8 mouse cellular contexts compared by ENCODE assay signal in the genomic region with DNA sequence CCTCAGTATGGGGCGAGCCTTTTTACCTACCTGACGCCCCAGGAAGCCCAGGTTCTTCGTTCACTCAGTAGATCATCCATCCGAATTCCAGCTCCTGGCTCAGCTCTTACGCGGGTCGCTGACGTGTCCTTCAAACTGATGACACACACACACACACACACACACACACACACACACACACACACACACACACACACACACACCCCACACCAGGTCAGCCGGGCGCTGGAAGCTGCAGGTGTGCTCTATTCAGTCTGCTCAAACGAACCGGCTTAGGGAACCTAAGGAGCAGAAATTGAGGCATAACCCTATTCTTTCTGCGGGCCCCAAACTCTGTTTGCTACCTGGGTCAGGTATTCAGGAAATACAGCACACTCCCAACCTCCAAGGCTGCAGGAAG. TPM values are rescaled to one million over a fixed set of nuclear protein-coding genes. Genes with fewer than 3 reads are reported as not detected.
DNase-seq lines count a peak whose midpoint lies in the region; ATAC-seq and TF ChIP-seq lines count a peak whose summit lies in the region.

No protein-coding gene starts in this region.

- no peak for DNase-seq in heart, postnatal 25 days (ENCODE audit: low spot score)
- DNase-seq in thymus, adult 18-20 months = no peak
- DNase-seq in yolk sac, embryonic 10.5 days (ENCODE audit: low spot score) = no peak
- DNase-seq in right cerebral cortex, postnatal 36 days (ENCODE audit: low spot score in 2 of 2) = no peak

- H3K4me2 ChIP-seq in heart, embryonic 11.5 days = peak overlapping the region; percentile 74
- H3K4me2 ChIP-seq in forebrain, embryonic 15.5 days (replicated peaks) = peak overlapping the region; percentile 62
- peak overlapping the region; percentile 73 for H3K4me2 ChIP-seq in liver, embryonic 15.5 days

- H3K4me3 ChIP-seq in heart, embryonic 11.5 days (ENCODE audit: low read depth, low read length) = peak overlapping the region; percentile 59
- peak overlapping the region; percentile 94 for H3K4me3 ChIP-seq in E14TG2a.4 (replicated peaks; ENCODE audit: low read length)
- H3K4me3 ChIP-seq in forebrain, embryonic 15.5 days = peak overlapping the region; percentile 90
- peak overlapping the region; percentile 46 for H3K4me3 ChIP-seq in liver, embryonic 15.5 days (replicated peaks)

- H3K27me3 ChIP-seq in heart, embryonic 11.5 days (ENCODE audit: control insufficient read depth, insufficient read depth, low read length) = 0 out of 2 replicates have a peak, but pooled peaks cover 3% of the 10 kb centered on the region
- H3K27me3 ChIP-seq in E14TG2a.4 (ENCODE audit: insufficient read depth, low read length) = peaks cover 84% of the 10 kb centered on the region
- no peaks in the 10 kb centered on the region for H3K27me3 ChIP-seq in forebrain, embryonic 15.5 days
- H3K27me3 ChIP-seq in liver, embryonic 15.5 days = peaks cover 71% of the 10 kb centered on the region

- 2% methylated on average over 12 of the region's 13 CpGs for WGBS in heart, embryonic 11.5 days (ENCODE audit: insufficient replicate concordance)
- 2% methylated on average over 13 of the region's 13 CpGs for WGBS in forebrain, embryonic 15.5 days
- 3% methylated on average over 9 of the region's 13 CpGs for WGBS in liver, embryonic 15.5 days (ENCODE audit: insufficient replicate concordance)

- no peaks in the 10 kb centered on the region for H3K9me3 ChIP-seq in heart, embryonic 11.5 days (replicated peaks; ENCODE audit: control insufficient read depth, low read length)
- no peaks in the 10 kb centered on the region for H3K9me3 ChIP-seq in E14TG2a.4 (ENCODE audit: low read length)
- no peaks in the 10 kb centered on the region for H3K9me3 ChIP-seq in forebrain, embryonic 15.5 days
- H3K9me3 ChIP-seq in liver, embryonic 15.5 days (replicated peaks) = no peaks in the 10 kb centered on the region

- ATAC-seq in heart, embryonic 11.5 days (replicated peaks; ENCODE audit: insufficient number of reproducible peaks, low FRiP score, low TSS enrichment) = no peak
- ATAC-seq in forebrain, embryonic 15.5 days (replicated peaks) = no peak
- no peak for ATAC-seq in liver, embryonic 15.5 days (ENCODE audit: insufficient read depth)

- H3K9ac ChIP-seq in heart, embryonic 11.5 days (ENCODE audit: low read depth, low read length) = no peak overlapping the region; the same call in 1 of the 2 replicates
- peak overlapping the region; percentile 66 for H3K9ac ChIP-seq in forebrain, embryonic 15.5 days (replicated peaks)
- H3K9ac ChIP-seq in liver, embryonic 15.5 days = no peak overlapping the region

- TF ChIP-seq CTCF in E14TG2a.4 (conservative IDR thresholded peaks at IDR 0.05; ENCODE audit: low read length) = no peak

- intact Hi-C loops in heart, postnatal 25 days (cut with DNase I) = loop anchor here (2.0 kb wide), 2 partner anchors 34 to 54 kb away; no protein-coding TSS in a partner anchor

- no peak overlapping the region for H3K27ac ChIP-seq in heart, embryonic 11.5 days (ENCODE audit: low read depth, low read length)
- peak overlapping the region; percentile 76; the same call in 1 of the 2 replicates for H3K27ac ChIP-seq in forebrain, embryonic 15.5 days (replicated peaks)
- H3K27ac ChIP-seq in liver, embryonic 15.5 days (replicated peaks) = no peak overlapping the region

- no peaks in the 10 kb centered on the region for H3K36me3 ChIP-seq in heart, embryonic 11.5 days (ENCODE audit: control insufficient read depth, insufficient read depth, low read length)
- H3K36me3 ChIP-seq in E14TG2a.4 (ENCODE audit: insufficient read depth, low read length) = no peaks in the 10 kb centered on the region
- H3K36me3 ChIP-seq in forebrain, embryonic 15.5 days = no peaks in the 10 kb centered on the region
- H3K36me3 ChIP-seq in liver, embryonic 15.5 days (replicated peaks) = no peaks in the 10 kb centered on the region

- H3K4me1 ChIP-seq in heart, embryonic 11.5 days (ENCODE audit: control insufficient read depth, insufficient read depth, low read length) = peaks cover 25% of the 10 kb centered on the region
- H3K4me1 ChIP-seq in E14TG2a.4 (replicated peaks; ENCODE audit: low read depth, low read length) = peaks cover 38% of the 10 kb centered on the region
- H3K4me1 ChIP-seq in forebrain, embryonic 15.5 days = peaks cover 14% of the 10 kb centered on the region
- H3K4me1 ChIP-seq in liver, embryonic 15.5 days (replicated peaks) = peaks cover 11% of the 10 kb centered on the region; the same call in 1 of the 2 replicates

RNA-seq across cellular contexts. Expression of a gene that starts 0.3 kb away (rescaled TPM):
- 6.4 and 10.5 TPM in 2 replicates for polyA plus RNA-seq in heart, embryonic 11.5 days (2014; fragmentation: Nextera tagmentation; extraction: Ambion mirVana)
- total RNA-seq in heart, postnatal 25 days (2021) = 1 to 10 TPM; 7.3 to 7.9 TPM
- polyA plus RNA-seq in forebrain, embryonic 15.5 days (2015; fragmentation: Nextera tagmentation; extraction: Ambion mirVana) = 29.9 and 31.4 TPM in 2 replicates
- polyA plus RNA-seq in liver, embryonic 15.5 days (2015; fragmentation: Nextera tagmentation; extraction: Ambion mirVana) = 0.09 and 0.13 TPM in 2 replicates

RNA-seq across cellular contexts. Expression of a gene that starts 43.3 kb away (rescaled TPM):
- polyA plus RNA-seq in heart, embryonic 11.5 days (2014; fragmentation: Nextera tagmentation; extraction: Ambion mirVana) = 7.8 and 10.1 TPM in 2 replicates
- total RNA-seq in heart, postnatal 25 days (2021) = 1 to 10 TPM; 7.2 TPM
- polyA plus RNA-seq in forebrain, embryonic 15.5 days (2015; fragmentation: Nextera tagmentation; extraction: Ambion mirVana) = 13.1 and 13.3 TPM in 2 replicates
- 1.2 TPM in 2 replicates for polyA plus RNA-seq in liver, embryonic 15.5 days (2015; fragmentation: Nextera tagmentation; extraction: Ambion mirVana)
